Comparison of ENCODE assay signal across 10 mouse cellular contexts in the genomic region with DNA sequence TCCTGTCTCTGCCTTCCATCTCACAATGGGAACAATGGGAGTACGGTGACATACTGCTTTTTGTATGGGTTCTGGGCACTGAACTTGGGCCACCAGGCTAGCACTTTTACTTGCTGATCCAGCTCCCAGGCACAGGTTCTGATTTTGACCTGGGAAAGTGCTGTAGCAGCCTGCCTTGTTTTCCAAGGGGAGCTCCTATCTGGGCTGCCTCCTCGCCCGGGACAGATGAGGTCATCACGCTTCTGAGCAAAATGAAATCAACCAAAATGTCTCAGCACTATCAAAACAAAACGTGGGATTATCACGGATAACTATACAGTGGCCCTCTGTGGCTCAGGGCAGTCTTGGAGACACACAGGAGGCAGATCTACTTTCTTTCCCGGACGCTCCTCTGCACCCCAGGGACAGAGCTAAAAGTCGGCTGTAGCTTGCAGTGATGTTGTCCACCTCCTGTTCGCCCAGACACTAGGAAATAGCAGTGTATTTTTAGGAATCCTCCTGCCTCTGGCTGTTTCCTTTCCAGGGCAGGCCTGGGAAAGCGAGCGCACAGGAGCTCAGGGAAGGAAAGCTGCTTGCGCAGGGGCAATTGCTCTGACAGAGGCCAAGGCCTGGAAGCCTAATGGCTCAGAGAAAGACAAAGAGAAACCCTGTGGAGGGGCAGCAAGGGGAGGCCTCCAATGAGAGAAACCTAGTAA. TPM values are rescaled to one million over a fixed set of nuclear protein-coding genes. Genes with fewer than 3 reads are reported as not detected.
DNase-seq lines count a peak whose midpoint lies in the region; TF ChIP-seq lines count a peak whose summit lies in the region.
"Had no signal": no experiment of that assay in that cellular context is flagged by ENCODE, and none has a peak within 500 bp of the region (broad histone marks: within the 10 kb centered on the region; RNA-seq: fewer than 3 reads in every experiment).

No protein-coding gene starts in this region.

- TF ChIP-seq POLR2A in thymus, adult 2 months (IDR thresholded peaks at IDR 0.05; ENCODE audit: control insufficient read depth, extremely low read depth, insufficient read depth, low read length, poor library complexity): no peak
- no peak for TF ChIP-seq POLR2A in cerebellum, adult 2 months (IDR thresholded peaks at IDR 0.05; ENCODE audit: borderline replicate concordance, insufficient read depth, low read length)

- no peaks in the 10 kb centered on the region for H3K27me3 ChIP-seq in thymus, adult 2 months (ENCODE audit: control insufficient read depth, insufficient read depth, low read length)
- no peaks in the 10 kb centered on the region for H3K27me3 ChIP-seq in cerebellum, adult 2 months (ENCODE audit: control insufficient read depth, insufficient read depth, low read length)
- H3K27me3 ChIP-seq: midbrain, embryonic 13.5 days had no signal

- DNase-seq in adrenal gland, postnatal 36 days: peak; percentile 22 to 25
- DNase-seq in adrenal gland, adult 8-10 months: no peak
- peak; percentile 45 for DNase-seq in embryo, embryonic 9.5 days (ENCODE audit: extremely low spot score)
- peak; percentile 40 for DNase-seq in heart, postnatal 14 days
- DNase-seq in kidney, postnatal 36 days: peak; percentile 55 to 61
- DNase-seq in thymus, adult 2 months: no peak
- no peak for DNase-seq in cerebellum, adult 2 months
- DNase-seq in MN1 (ENCODE audit: low spot score): no peak
- DNase-seq: gastrocnemius, postnatal 36 days had no signal

- H3K4me1 ChIP-seq in thymus, adult 2 months (replicated peaks; ENCODE audit: control insufficient read depth, insufficient read depth, low read length): peaks cover 14% of the 10 kb centered on the region
- H3K4me1 ChIP-seq in cerebellum, adult 2 months (ENCODE audit: control insufficient read depth, insufficient read depth, low read length): no peaks in the 10 kb centered on the region

- no peak for TF ChIP-seq CTCF in thymus, adult 2 months (IDR thresholded peaks at IDR 0.05; ENCODE audit: borderline replicate concordance, control insufficient read depth, extremely low read depth, insufficient read depth, low read length, poor library complexity)
- no peak for TF ChIP-seq CTCF in cerebellum, adult 2 months (IDR thresholded peaks at IDR 0.05; ENCODE audit: borderline replicate concordance, insufficient read depth, low read depth, low read length)

- 94% methylated on average over 13 of the region's 13 CpGs for WGBS in thymus, adult 2 months
- 76% methylated on average over 13 of the region's 13 CpGs for WGBS in cerebellum, adult 2 months

- intact Hi-C loops in heart, postnatal 14 days (cut with DNase I): no loop called here

- no peaks in the 10 kb centered on the region for H3K36me3 ChIP-seq in thymus, adult 2 months (ENCODE audit: control insufficient read depth, insufficient read depth, low read length)
- H3K36me3 ChIP-seq: midbrain, embryonic 13.5 days had no signal

- no peak overlapping the region for H3K4me3 ChIP-seq in thymus, adult 2 months (ENCODE audit: control insufficient read depth, insufficient read depth, low read length)
- no peak overlapping the region for H3K4me3 ChIP-seq in cerebellum, adult 2 months (replicated peaks; ENCODE audit: insufficient read depth, low read depth, low read length)
- H3K4me3 ChIP-seq: midbrain, embryonic 13.5 days had no signal

- no peak overlapping the region for H3K27ac ChIP-seq in thymus, adult 2 months (ENCODE audit: control insufficient read depth, insufficient read depth, low read length)
- H3K27ac ChIP-seq in cerebellum, adult 2 months (ENCODE audit: insufficient read depth, low read length): no peak overlapping the region
- H3K27ac ChIP-seq: midbrain, embryonic 13.5 days had no signal

RNA-seq across cellular contexts. Expression of a gene that starts 27.8 kb away (rescaled TPM):
- total RNA-seq in adrenal gland, postnatal 36 days (2021): 10 to 100 TPM; 12.6 to 17.5 TPM
- total RNA-seq in adrenal gland, adult 8-10 months (2022): 10 to 100 TPM; 14.7 to 25.2 (median 18.0) TPM
- 10 to 100 TPM; 22.3 to 23.9 TPM for total RNA-seq in heart, postnatal 14 days (2021)
- 17.2 and 22.1 TPM in 2 replicates for polyA plus RNA-seq in thymus, adult 2 months (2012; rRNA removed)
- polyA plus RNA-seq in cerebellum, adult 2 months (2012; rRNA removed): 13.6 and 15.4 TPM in 2 replicates

Comparison
In these comparisons a context has a peak if more than half of its experiments do, and no peak if none do; other contexts are left out.
1. DNase-seq: peak in adrenal gland, postnatal 36 days (2 of 2), embryo, embryonic 9.5 days (single experiment), heart, postnatal 14 days (2 of 2) and kidney, postnatal 36 days (2 of 2); none in adrenal gland, adult 8-10 months (single experiment), thymus, adult 2 months (single experiment), cerebellum, adult 2 months (0 of 2) and MN1 (single experiment).